Mouse (Mus musculus): ENCODE data around the gene Pycr1. TPM values are rescaled to one million over a fixed set of nuclear protein-coding genes. Genes with fewer than 3 reads are reported as not detected.

Gene Pycr1
- total RNA-seq, 4 experiments from 2014 or later: 3.7 to 5.3 (median 4.8) TPM

DNA sequence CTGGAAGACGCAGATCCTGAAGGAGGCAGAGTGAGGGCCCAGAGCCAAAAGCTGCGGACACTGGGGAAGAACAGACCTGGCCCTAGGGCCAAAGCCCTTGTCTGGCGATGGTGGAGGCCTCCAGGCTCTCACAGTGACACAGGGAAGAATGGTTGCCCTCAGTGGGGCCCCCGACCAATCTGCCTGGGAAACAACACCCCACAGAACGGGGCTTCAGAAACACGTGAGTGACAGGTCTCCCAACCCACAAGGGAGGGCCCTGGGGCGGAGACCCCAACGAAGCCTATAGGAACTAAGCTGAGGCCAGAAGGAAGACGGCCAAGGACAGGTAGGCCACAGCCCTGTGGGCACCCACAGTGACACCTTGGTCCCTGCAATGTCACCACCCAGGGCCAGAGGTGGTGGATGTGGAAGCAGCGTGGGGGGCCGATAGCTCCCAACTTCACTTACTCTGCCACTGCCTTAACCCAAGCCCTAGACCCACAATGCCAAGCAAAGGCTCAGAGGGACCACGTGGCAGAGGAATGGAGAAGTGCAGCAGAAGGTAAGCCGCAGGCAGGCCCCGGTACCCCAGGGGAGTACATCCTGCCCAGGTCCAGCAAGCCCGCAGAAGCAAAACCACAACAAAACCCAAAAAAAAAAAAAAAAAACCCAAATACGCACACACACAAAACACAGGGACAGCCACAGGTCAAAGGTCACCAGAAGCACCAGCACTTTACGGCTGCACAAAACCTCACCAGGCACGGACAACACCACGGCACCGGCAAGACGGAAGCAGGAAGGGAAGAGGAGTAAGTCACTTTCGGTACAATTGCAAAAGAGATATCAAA is 15.9 kb downstream of the Pycr1 start:
- no peak for DNase-seq (ENCODE audit: low spot score in 2 of 2)

DNA sequence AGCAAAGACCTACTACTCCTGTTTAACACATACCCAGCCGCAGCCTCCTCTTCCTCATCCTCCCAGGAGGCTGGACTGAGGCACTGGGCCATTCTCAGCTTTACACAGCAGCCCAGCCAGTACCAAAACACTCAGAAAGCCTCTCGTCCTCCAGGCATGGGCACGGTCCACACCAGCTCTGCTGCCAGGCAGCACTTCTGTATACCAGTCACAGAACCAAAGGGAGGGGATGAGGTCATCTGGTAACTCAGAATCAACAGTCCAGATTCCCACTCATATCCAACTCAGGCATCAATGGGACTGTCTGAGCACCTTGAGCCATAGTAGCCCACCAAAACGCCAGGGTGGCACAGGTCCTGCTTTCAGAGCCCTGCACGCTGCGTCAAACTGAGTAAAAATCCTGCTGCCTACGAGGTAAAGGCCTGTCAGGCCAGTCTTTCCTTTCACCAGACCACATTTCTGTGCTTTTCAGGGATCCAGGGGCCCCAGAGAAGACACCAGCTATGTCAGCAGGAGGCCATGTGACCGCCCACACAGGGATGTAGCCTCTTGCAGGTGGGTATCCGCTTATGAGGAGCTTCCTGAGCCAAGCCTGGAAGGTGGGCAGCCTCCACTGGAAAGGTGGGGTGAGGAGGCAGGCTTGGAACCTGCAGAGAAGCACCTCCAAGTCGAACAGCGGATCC is 16.6 kb downstream of the Pycr1 start:
- DNase-seq (ENCODE audit: low spot score in 2 of 2): no peak

DNA sequence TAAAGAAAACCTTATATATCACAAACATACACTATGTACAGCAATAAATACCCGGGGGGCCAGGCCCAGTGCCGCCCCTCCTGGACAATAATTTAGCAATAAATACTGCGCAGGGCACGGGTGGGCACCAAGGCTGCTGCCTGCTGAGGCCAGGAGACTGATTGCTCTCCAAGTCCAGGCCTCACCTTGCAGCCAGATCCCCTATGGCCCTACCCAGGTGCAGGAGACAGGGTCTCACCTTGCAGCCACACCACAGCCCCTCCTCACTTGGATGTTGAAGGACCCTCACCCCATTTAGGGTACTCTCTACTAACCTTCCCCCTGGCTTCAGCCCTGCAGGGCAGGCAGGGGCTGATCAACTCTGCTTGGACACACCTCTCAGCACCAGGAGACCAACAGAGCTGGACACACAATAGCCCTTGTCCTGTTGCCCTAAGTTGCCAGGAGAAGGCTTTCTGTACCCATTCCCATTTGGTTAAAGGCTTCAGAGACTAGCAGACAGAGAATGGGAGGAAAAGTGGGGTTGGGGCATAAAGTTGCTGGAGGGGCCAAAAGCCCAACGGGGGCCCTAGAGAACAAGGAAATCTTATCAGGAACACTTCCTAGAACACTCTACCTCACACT is 18.3 kb downstream of the Pycr1 start, which contains the start of gene Sirt7:
Sirt7 (minus strand) TSS at position 89 of the 624 bp plus-strand sequence.
- no peak for DNase-seq (ENCODE audit: low spot score in 2 of 2)

GRCm38 (mm10) chr11:120624680-120625111 is 18.9 kb downstream of the Pycr1 start:
- peak; percentile 66 to 81 for DNase-seq (ENCODE audit: low spot score in 2 of 2)

GRCm38 (mm10) chr11:120623961-120624679 is 19.4 kb downstream of the Pycr1 start:
- peak in 1 of 2 experiments; percentile 46 for DNase-seq (ENCODE audit: low spot score in 2 of 2)

GRCm38 (mm10) chr11:120622805-120623204 is 20.8 kb downstream of the Pycr1 start:
- no peak for DNase-seq (ENCODE audit: low spot score in 2 of 2)

DNA sequence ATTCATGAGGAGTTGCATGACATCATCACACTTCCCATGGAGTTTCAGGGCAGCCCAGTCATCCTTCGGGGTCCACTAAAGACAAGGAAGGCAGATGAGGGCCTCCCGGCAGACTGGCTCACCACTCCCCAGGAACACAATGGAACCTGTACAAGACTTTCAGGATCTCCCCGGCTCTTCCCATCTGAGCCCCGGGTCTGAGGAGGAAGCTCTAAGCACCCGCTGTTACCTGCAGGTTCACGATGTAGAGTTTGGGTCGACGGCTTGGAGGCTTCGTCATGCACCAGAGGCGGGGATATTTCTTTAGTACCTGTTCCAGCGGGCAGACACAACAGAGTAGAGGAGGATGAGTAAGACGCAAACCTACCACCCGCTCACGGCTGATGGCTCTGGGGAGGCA is 23.4 kb downstream of the Pycr1 start:
- no peak for DNase-seq (ENCODE audit: low spot score in 2 of 2)

- no peak for DNase-seq (ENCODE audit: low spot score in 2 of 2)
Measured at GRCm38 (mm10) chr11:120618619-120619535, 24.7 kb downstream of the Pycr1 start.

DNA sequence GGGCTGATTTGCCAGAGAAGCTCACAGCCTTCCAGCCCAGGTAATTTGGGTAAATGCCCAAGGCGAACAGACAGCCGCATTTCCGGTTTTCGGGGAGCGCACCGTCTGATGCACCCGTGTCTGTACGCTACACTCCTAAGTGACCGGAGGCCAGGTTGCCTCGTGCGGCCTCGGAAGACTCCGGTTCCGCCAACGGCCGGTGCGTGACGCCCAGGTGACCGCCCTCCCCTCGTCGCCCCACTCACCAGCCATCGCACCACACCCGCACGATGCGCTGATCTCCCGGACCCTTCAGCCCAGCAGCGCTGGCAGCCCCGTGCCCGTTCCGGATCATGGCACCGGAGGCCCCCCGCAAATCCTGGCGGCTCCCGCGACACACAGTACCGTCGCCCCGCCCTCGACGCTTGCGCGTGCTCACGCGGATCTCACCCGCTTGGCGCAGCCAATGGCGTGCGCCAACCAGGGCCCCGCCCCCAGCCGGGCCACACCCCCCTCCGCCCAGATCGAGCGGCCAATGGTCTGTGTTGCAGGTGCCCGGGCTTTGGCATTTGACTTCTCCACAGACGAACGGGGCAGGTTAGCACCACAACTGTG is 26.0 kb downstream of the Pycr1 start, which contains the start of gene Pcyt2:
Pcyt2 (minus strand) TSS at position 418 of the 594 bp plus-strand sequence.
- peak; percentile 89 to 93 for DNase-seq (ENCODE audit: low spot score in 2 of 2)

DNA sequence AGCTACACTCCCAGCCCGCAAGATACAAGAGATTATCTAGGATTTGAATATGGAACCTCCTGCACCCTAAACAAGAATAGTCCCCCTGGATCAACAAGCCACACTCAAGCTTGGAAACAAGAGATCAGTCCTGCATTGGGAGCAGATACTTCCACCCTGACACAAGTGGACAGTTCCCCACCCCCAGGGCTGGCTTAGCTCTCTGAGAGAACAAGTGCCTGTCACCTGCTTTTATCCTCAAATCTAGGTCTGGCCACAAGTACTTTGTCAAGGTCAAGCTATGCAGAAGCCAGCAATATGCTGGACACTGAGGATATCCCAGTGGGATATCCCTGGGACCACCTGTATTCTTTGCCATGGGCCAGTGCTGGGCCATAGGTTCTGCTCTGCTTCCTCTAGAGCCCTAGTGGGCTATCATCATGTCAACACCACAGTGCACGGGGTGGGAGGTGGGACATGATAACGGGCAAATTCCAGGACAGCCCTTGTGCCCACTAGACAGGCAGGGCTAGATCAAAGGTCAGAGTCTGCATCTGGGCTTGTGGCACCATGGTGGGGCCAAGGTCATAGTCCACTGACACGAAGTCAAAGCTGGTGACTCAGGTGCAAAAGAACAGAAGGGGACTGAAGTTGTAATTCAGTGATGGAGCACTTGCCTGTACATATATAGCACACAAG is 26.8 kb downstream of the Pycr1 start:
- DNase-seq (ENCODE audit: low spot score in 2 of 2): no peak

- no peak for DNase-seq (ENCODE audit: low spot score in 2 of 2)
Measured at GRCm38 (mm10) chr11:120615606-120616203, 27.9 kb downstream of the Pycr1 start.

DNA sequence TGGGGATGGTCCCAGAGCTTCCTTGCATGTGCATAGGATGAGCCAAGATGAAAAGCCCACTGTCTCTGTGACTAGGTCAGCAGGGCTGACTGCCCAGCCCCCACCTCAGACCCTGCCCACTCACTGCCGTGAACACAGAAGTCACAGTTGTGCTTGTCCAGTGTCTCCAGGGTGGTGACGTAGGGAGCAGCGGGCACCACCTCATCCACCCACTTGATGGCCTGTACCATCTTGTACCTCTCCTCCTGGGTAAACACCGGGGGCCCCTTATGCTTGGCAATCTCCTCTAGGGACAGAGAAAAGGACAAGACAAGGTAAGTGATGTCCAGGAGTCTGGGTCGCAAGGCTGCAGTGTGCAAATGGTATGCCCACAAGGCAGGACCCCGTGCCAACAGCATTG is 28.4 kb downstream of the Pycr1 start:
- DNase-seq (ENCODE audit: low spot score in 2 of 2): no peak

DNA sequence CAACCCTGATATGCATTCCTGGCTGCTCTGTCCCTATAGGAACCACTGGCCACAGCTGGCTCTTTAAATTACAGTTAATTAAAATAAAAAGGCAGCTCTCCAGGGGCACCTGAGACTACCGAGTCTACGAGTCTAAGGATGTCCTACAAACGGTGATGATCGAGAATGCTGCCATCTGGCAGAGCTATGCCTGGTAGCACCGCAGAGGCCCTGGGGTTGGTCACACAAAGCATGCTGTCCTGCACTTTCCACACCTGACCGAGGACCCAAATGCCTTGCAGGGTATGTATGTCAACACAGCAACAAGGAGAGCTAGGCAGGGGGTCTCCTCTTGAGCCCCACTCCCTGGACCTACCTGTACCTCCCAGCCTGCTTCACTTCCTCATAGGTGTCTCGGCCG is 29.6 kb downstream of the Pycr1 start:
- DNase-seq (ENCODE audit: low spot score in 2 of 2): no peak

- no peak for DNase-seq (ENCODE audit: low spot score in 2 of 2)
Measured at GRCm38 (mm10) chr11:120613481-120613972, 30.0 kb downstream of the Pycr1 start.

GRCm38 (mm10) chr11:120612763-120613162 is 30.8 kb downstream of the Pycr1 start:
- peak; percentile 72 to 77 for DNase-seq (ENCODE audit: low spot score in 2 of 2)

GRCm38 (mm10) chr11:120610477-120611046 is 33.0 kb downstream of the Pycr1 start:
- DNase-seq (ENCODE audit: low spot score in 2 of 2): no peak

DNA sequence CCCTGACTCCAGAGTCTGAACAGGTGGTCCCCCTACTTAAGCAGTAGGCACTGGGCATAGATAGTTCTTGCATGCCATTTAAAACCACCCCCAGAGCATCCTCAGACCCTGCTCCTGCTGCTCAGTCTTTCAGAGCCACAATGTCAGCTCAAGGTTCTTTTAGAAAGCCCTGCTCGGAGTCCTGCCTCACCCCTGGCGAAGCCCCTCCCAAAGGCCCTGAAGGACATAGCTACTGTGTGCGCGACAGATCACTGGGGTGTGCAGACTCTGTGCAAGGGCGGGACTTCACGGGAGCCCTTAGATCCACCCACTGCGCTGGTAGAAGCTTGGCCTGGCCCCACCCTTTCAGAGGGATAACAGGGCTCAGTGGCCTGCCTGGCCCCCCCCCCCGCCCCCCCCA is 34.3 kb downstream of the Pycr1 start:
- no peak for DNase-seq (ENCODE audit: low spot score in 2 of 2)

All from gastrocnemius, adult 8-10 months (tissue).